Mouse (Mus musculus) heart, postnatal 0 days (tissue): ENCODE results near the gene Olfr521.

ENCODE experiments used
- CTCF ChIP-seq: IDR thresholded peaks from 2 replicates; pipeline ENCODE4 v1.5.1; 2016; ENCODE audit warnings: antibody characterized with exemption, control low read depth, low read depth
- EP300 ChIP-seq: IDR thresholded peaks from 2 replicates; pipeline ENCODE4 v1.6.1; 2016; ENCODE audit warnings: antibody characterized with exemption, low read depth

DNA sequence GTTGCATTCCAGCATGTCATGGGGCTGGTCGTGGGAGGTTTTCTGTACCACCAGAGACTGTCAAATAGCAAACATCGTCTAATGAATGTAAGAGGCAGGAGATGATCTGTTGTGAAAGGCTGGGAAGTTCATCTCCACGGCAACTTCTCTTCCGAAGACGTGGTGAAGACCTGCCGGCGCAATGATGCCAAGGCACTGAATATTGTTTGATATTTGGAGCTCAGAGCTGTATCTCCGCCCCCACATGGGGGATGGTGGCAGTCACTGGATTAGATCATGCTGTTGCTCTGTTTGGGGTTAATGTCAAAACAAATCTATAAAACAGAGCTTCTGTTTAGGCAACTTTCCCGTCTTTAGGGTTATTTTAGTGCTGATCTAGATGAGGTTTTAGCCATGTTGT, 24.0 kb upstream of the Olfr521 start:
- TF ChIP-seq CTCF (no peak), EP300 (no peak)
